Mouse (Mus musculus): Measurements from ENCODE around the gene Llgl2. TPM values are rescaled to one million over a fixed set of nuclear protein-coding genes. Genes with fewer than 3 reads are reported as not detected.

Gene Llgl2
- polyA plus RNA-seq, 1 experiment from 2014 or later: 4.9 TPM

DNA sequence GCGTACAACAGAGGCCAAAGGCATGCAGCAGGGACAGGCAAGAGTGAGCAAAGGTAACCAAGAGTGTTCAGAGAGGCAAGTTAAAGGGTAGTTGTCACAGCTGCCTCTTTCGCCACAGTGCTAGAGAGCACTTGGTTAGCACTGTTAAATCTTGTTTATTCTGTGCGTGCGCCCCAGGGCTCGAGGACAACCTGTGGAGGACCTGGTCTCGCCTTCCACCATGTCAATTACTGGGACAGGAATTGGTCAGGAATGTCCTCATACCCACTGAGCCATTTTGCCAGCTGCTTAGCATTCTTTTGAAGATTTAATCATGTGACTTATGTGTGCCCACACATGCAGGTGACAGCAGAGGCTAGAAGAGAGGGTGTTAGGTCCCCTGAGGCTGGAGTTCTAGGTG, 65.3 kb downstream of the Llgl2 start:
- no peak for ATAC-seq (replicated peaks; ENCODE audit: insufficient number of reproducible peaks, low FRiP score, low TSS enrichment, low read depth)
- Histone ChIP-seq H3K4me1 (ENCODE audit: control insufficient read depth, insufficient read depth, low read length) (no peaks in the 10 kb centered on the region), H3K9ac (replicated peaks; ENCODE audit: low read length) (no peak overlapping the region), H3K27me3 (ENCODE audit: control insufficient read depth, insufficient read depth, low read length) (peaks cover 1% of the 10 kb centered on the region; the same call in 1 of the 2 replicates), H3K9me3 (replicated peaks; ENCODE audit: control insufficient read depth, low read length) (no peaks in the 10 kb centered on the region), H3K4me2 (ENCODE audit: low read depth, low read length) (no peak overlapping the region), H3K36me3 (replicated peaks; ENCODE audit: control insufficient read depth, insufficient read depth, low read depth, low read length) (no peaks in the 10 kb centered on the region), H3K27ac (replicated peaks; ENCODE audit: low read depth, low read length) (no peak overlapping the region), H3K4me3 (ENCODE audit: low read depth, low read length) (no peak overlapping the region)
- 76% methylated on average over 6 of the region's 6 CpGs for WGBS
- DNase-seq (ENCODE audit: low spot score): no peak

- DNase-seq (ENCODE audit: low spot score) (no peak), ATAC-seq (replicated peaks; ENCODE audit: insufficient number of reproducible peaks, low FRiP score, low TSS enrichment, low read depth) (no peak)
- Histone ChIP-seq H3K4me3 (ENCODE audit: low read depth, low read length) (no peak overlapping the region), H3K9me3 (replicated peaks; ENCODE audit: control insufficient read depth, low read length) (no peaks in the 10 kb centered on the region), H3K27ac (replicated peaks; ENCODE audit: low read depth, low read length) (no peak overlapping the region), H3K36me3 (replicated peaks; ENCODE audit: control insufficient read depth, insufficient read depth, low read depth, low read length) (no peaks in the 10 kb centered on the region), H3K9ac (replicated peaks; ENCODE audit: low read length) (no peak overlapping the region), H3K4me1 (ENCODE audit: control insufficient read depth, insufficient read depth, low read length) (no peaks in the 10 kb centered on the region), H3K4me2 (ENCODE audit: low read depth, low read length) (no peak overlapping the region), H3K27me3 (ENCODE audit: control insufficient read depth, insufficient read depth, low read length) (no peaks in the 10 kb centered on the region)
- 62% methylated on average over 6 of the region's 6 CpGs for WGBS
Observed at GRCm38 (mm10) chr11:115892213-115892612, 68.4 kb downstream of the Llgl2 start.

- no peak for DNase-seq (ENCODE audit: low spot score)
- Histone ChIP-seq H3K9ac (replicated peaks; ENCODE audit: low read length) (no peak overlapping the region), H3K27ac (replicated peaks; ENCODE audit: low read depth, low read length) (no peak overlapping the region), H3K27me3 (ENCODE audit: control insufficient read depth, insufficient read depth, low read length) (no peaks in the 10 kb centered on the region), H3K4me1 (ENCODE audit: control insufficient read depth, insufficient read depth, low read length) (no peaks in the 10 kb centered on the region), H3K36me3 (replicated peaks; ENCODE audit: control insufficient read depth, insufficient read depth, low read depth, low read length) (no peaks in the 10 kb centered on the region), H3K4me2 (ENCODE audit: low read depth, low read length) (no peak overlapping the region), H3K9me3 (replicated peaks; ENCODE audit: control insufficient read depth, low read length) (no peaks in the 10 kb centered on the region), H3K4me3 (ENCODE audit: low read depth, low read length) (no peak overlapping the region)
- 84% methylated on average over 9 of the region's 9 CpGs for WGBS
- no peak for ATAC-seq (replicated peaks; ENCODE audit: insufficient number of reproducible peaks, low FRiP score, low TSS enrichment, low read depth)
Observed at GRCm38 (mm10) chr11:115893071-115893470, 69.2 kb downstream of the Llgl2 start.

DNA sequence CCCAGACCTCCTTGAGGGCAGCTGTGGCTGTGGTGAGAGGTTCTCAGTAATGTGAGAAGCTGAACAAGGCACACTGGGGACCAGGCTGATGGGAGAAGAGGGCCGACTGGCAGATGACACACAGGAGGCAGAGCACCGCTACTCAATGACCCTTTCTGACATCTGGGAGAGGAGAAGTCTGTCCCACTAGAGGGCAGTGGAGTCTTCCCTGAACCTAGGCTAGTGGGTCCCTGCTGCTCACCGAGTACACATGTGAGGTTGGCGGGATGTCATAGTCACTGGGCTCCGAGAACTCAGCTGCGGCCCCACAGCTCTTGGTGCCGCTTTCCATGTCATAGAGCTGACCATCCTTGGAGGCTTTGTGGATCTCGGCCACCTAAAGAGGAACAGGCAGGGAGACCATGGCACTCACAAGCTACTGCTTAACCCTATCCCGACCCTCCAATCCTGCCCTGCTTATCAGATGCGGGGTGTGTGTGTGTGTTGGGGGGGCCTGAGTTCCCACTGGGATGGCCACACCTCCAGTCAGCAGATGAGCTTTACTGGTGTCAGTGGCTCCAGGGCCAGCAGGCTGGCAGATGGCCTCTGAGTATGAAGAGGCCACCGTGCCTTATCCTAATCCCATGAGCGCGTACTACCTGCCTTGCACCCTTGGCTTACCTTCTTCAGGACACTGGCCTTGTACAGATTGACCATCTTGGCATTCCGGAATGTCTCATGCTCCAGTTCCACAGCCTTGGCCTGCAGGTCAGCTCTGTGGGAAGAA, 71.1 kb downstream of the Llgl2 start:
- no peaks in the 10 kb centered on the region; the same call in 1 of the 2 replicates for H3K4me1 ChIP-seq (ENCODE audit: control insufficient read depth, insufficient read depth, low read length)
- H3K36me3 ChIP-seq (replicated peaks; ENCODE audit: control insufficient read depth, insufficient read depth, low read depth, low read length): no peaks in the 10 kb centered on the region
- H3K27me3 ChIP-seq (ENCODE audit: control insufficient read depth, insufficient read depth, low read length): no peaks in the 10 kb centered on the region
- no peak overlapping the region for H3K4me2 ChIP-seq (ENCODE audit: low read depth, low read length)
- no peak for ATAC-seq (replicated peaks; ENCODE audit: insufficient number of reproducible peaks, low FRiP score, low TSS enrichment, low read depth)
- WGBS: 75% methylated on average over 14 of the region's 14 CpGs
- H3K4me3 ChIP-seq (ENCODE audit: low read depth, low read length): no peak overlapping the region
- DNase-seq (ENCODE audit: low spot score): peak; percentile 38
- H3K9ac ChIP-seq (replicated peaks; ENCODE audit: low read length): no peak overlapping the region
- no peak overlapping the region for H3K27ac ChIP-seq (replicated peaks; ENCODE audit: low read depth, low read length)
- no peaks in the 10 kb centered on the region for H3K9me3 ChIP-seq (replicated peaks; ENCODE audit: control insufficient read depth, low read length)

- 80% methylated on average over 7 of the region's 7 CpGs for WGBS
- Histone ChIP-seq H3K9me3 (replicated peaks; ENCODE audit: control insufficient read depth, low read length) (no peaks in the 10 kb centered on the region), H3K4me3 (ENCODE audit: low read depth, low read length) (no peak overlapping the region), H3K9ac (replicated peaks; ENCODE audit: low read length) (no peak overlapping the region), H3K4me2 (ENCODE audit: low read depth, low read length) (no peak overlapping the region), H3K36me3 (replicated peaks; ENCODE audit: control insufficient read depth, insufficient read depth, low read depth, low read length) (no peaks in the 10 kb centered on the region), H3K27me3 (ENCODE audit: control insufficient read depth, insufficient read depth, low read length) (no peaks in the 10 kb centered on the region), H3K4me1 (ENCODE audit: control insufficient read depth, insufficient read depth, low read length) (peaks cover 3% of the 10 kb centered on the region; the same call in 1 of the 2 replicates), H3K27ac (replicated peaks; ENCODE audit: low read depth, low read length) (no peak overlapping the region)
- ATAC-seq (replicated peaks; ENCODE audit: insufficient number of reproducible peaks, low FRiP score, low TSS enrichment, low read depth) (no peak), DNase-seq (ENCODE audit: low spot score) (no peak)
Observed at GRCm38 (mm10) chr11:115898446-115898845, 74.6 kb downstream of the Llgl2 start.

GRCm38 (mm10) chr11:115898886-115899285, 75.0 kb downstream of the Llgl2 start:
- no peaks in the 10 kb centered on the region for H3K27me3 ChIP-seq (ENCODE audit: control insufficient read depth, insufficient read depth, low read length)
- H3K27ac ChIP-seq (replicated peaks; ENCODE audit: low read depth, low read length): no peak overlapping the region
- H3K4me2 ChIP-seq (ENCODE audit: low read depth, low read length): no peak overlapping the region
- ATAC-seq (replicated peaks; ENCODE audit: insufficient number of reproducible peaks, low FRiP score, low TSS enrichment, low read depth) (no peak), DNase-seq (ENCODE audit: low spot score) (peak; percentile 19)
- H3K9me3 ChIP-seq (replicated peaks; ENCODE audit: control insufficient read depth, low read length): no peaks in the 10 kb centered on the region
- WGBS: 13% methylated on average over 4 of the region's 4 CpGs
- no peak overlapping the region for H3K4me3 ChIP-seq (ENCODE audit: low read depth, low read length)
- no peaks in the 10 kb centered on the region for H3K36me3 ChIP-seq (replicated peaks; ENCODE audit: control insufficient read depth, insufficient read depth, low read depth, low read length)
- H3K4me1 ChIP-seq (ENCODE audit: control insufficient read depth, insufficient read depth, low read length): peaks cover 3% of the 10 kb centered on the region; the same call in 1 of the 2 replicates
- no peak overlapping the region for H3K9ac ChIP-seq (replicated peaks; ENCODE audit: low read length)

GRCm38 (mm10) chr11:115899486-115900266, 75.8 kb downstream of the Llgl2 start, which contains the start of gene Smim5:
Gene Smim5, plus strand, starts transcription at chr11:115899966.
- H3K9me3 ChIP-seq (replicated peaks; ENCODE audit: control insufficient read depth, low read length): no peaks in the 10 kb centered on the region
- H3K9ac ChIP-seq (replicated peaks; ENCODE audit: low read length): no peak within 1 kb of the TSS; the same call in 1 of the 2 replicates
- WGBS: 30% methylated on average over 16 of the region's 16 CpGs
- no peaks in the 10 kb centered on the region for H3K27me3 ChIP-seq (ENCODE audit: control insufficient read depth, insufficient read depth, low read length)
- H3K36me3 ChIP-seq (replicated peaks; ENCODE audit: control insufficient read depth, insufficient read depth, low read depth, low read length): no peaks in the 10 kb centered on the region
- DNase-seq (ENCODE audit: low spot score): peak; percentile 84
- no peak within 1 kb of the TSS for H3K27ac ChIP-seq (replicated peaks; ENCODE audit: low read depth, low read length)
- peak; percentile 42 for ATAC-seq (replicated peaks; ENCODE audit: insufficient number of reproducible peaks, low FRiP score, low TSS enrichment, low read depth)
- H3K4me1 ChIP-seq (ENCODE audit: control insufficient read depth, insufficient read depth, low read length): peaks cover 3% of the 10 kb centered on the region; the same call in 1 of the 2 replicates
- no peak within 1 kb of the TSS for H3K4me3 ChIP-seq (ENCODE audit: low read depth, low read length)
- no peak within 1 kb of the TSS for H3K4me2 ChIP-seq (ENCODE audit: low read depth, low read length)

Measured in embryonic facial prominence, embryonic 11.5 days (tissue).